Mouse (Mus musculus) kidney, postnatal 14 days (tissue): Measurements from ENCODE around the gene Coa3.

Experiments used
- DNase-seq: peaks from one replicate; pipeline ENCODE4 v3.0.0; 2022; ENCODE audit warnings: mixed read lengths

Gene Coa3

GRCm38 (mm10) chr11:101280837-101281236, 1.9 kb upstream of the Coa3 start:
- DNase-seq: no peak

DNA sequence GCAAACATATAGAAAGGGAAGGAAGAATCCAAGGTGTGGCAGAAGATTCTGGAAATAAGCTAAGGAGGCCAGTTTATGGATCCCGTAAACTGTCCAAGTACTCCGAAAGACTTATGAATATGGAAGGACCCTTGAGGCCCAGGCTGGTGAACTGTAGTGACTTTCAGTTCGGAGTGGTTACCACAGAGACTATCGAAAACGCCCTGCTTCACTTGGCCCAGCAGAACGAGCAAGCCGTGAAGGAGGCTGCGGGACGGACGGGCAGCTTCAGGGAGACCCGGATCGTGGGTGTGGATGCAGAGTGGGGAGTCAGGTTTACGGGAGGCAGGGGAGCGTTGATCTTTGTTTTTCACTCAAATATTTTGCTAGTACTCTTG, 267 bp upstream of the Coa3 start:
- no peak for DNase-seq

DNA sequence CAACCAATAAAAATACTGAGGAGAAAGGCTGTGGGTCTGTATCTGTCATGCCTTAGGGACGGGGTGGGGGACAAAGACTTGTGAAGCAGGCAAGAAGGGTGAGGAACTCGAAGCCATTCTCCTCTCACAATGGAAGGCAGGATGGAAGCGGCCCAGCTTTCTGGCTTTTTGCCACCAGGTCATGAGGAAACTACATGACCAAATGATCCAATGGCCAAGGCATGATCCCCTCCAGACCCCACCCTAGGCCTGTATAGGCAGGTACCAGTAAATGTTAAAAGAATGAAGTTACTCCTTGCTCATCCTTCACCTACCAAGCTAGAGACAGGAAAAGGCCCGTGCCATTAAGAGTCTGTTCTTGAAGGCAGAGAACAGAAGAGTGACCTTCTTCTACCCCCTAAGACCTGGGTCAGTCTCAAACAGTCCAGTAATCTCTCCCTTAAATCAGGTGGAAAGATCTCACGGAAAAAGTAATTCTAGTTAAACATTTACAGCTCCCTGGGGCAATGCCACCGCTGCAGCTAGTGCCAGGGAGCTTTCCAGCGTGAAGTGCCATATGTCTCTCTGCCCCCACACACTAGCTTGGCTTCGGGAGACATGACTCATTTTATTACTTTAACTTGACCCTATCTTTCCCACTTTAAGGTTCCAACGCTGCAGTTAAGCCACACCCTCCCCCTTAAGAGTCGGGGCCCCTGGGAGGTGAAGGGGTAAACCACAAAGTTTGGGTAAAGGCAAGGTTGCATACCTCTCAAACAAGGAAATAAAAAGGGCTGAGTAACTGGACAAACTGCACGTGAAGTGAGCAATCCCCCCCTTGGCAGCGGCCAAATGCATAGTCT, 1.3 kb downstream of the Coa3 start:
- peak; percentile 89 for DNase-seq

DNA sequence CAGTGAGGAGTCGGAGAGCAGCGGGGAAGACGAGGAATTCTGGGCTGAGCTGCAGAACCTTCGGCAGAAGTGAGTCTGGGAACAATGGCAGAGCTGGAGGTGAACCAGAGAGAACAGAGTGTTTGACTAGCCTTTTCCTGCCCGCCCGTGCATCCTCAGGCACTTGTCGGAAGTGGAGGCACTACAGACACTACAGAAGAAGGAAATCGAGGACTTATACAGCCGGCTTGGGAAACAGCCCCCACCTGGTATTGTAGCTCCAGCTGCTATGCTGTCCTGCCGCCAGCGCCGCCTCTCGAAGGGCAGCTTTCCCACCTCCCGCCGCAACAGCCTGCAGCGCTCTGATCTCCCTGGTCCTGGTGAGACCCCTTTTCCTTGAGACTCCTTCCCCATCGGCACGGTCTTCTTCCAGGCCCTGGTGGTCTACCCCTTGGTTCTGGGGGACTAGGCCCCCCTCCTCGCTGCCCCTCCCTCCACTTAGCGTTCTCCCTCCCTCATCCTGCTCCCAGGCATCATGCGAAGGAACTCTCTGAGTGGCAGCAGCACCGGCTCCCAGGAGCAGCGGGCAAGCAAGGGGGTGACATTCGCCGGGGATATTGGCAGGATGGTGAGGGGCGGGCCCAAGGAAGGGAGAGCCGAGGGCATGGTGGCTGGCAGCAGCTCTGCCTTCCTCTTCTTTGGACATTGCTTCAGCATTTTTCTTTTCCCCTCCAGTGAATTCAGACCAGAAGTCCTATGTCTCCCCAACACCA, 2.4 kb downstream of the Coa3 start:
- DNase-seq: no peak

DNA sequence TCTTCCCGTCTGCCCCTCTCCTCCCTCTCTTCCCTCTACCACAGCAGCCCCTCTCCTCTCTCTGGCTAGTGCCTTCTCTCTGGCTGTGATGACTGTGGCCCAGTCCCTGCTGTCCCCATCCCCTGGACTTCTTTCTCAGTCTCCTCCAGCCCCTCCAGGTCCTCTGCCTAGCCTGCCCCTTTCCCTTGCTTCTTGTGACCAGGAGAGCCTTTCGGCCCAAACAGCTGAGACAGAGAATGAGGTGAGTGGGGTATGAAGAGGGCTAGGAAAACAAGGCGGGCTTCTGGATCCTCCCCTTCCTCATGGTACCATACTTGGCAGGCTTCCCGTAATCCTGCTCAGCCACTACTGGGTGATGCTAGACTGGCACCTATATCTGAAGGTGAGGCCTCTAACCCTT, 3.6 kb downstream of the Coa3 start:
- DNase-seq: no peak

- DNase-seq: no peak
Observed at GRCm38 (mm10) chr11:101272446-101272845, 6.5 kb downstream of the Coa3 start.

DNA sequence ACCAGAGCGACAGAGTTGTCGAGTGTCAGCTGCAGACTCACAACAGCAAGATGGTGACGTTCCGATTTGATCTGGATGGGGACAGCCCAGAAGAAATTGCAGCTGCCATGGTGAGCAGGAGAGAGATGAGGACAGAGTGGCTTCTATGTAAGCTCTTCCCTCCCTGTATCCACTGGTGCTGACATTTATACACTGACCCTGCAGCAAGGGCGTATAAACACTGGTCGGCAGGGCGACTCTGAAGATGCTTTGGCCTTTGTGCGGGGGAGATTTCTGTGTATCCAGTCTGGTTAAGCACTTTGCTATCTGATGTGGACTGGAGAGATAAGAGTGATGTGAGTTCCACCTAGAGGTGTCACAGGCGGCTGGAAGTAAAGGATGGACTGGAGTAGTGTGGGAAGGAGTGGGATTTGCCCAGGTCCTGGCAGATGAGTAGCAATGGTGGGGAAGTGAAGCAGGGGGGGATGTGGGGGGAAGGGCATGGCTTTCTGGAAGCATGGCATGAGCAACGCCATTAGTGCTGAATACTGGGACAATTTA, 9.3 kb downstream of the Coa3 start:
- DNase-seq: no peak

- DNase-seq: no peak
Observed at GRCm38 (mm10) chr11:101265906-101266305, 13.0 kb downstream of the Coa3 start.

GRCm38 (mm10) chr11:101264954-101265471, 13.9 kb downstream of the Coa3 start:
- DNase-seq: no peak

- DNase-seq: no peak
Observed at GRCm38 (mm10) chr11:101263989-101264280, 15.0 kb downstream of the Coa3 start.

DNA sequence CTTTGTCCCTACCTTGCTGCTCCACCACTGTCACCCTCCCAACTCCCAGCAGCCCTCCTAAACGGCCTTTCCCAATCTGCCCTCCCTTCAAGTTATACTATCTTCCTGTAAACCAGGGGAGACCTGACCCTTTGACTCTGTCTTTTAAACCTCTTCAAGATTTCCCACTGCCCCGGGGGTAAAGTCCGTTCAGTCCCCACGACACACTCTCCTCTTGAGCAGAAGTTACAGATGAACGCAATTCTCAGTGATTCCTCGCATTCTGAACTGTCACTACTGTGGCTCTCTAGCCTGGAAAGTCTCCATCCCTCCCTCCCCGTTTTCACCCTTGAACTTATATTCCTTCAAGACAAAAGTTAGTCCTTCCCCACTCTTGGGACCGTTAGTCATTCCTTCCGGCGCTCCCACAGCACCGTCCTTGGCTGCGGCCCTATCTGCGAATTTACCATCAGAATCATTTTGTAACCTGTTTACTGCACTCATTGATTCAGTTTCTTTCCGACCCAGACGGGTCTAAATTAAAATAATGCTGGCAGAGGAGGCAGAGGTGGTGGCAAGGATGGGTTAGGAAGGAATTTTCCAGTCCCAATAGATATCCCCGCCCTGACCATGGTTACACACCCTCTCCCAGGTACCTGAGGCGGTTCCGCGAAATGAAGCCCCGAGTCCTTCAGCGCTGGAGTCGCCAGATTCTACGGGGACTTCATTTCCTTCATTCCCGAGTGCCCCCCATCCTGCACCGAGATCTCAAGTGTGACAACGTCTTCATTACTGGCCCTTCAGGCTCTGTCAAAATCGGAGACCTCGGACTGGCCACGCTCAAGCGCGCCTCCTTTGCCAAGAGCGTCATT, 15.6 kb downstream of the Coa3 start:
- no peak for DNase-seq

DNA sequence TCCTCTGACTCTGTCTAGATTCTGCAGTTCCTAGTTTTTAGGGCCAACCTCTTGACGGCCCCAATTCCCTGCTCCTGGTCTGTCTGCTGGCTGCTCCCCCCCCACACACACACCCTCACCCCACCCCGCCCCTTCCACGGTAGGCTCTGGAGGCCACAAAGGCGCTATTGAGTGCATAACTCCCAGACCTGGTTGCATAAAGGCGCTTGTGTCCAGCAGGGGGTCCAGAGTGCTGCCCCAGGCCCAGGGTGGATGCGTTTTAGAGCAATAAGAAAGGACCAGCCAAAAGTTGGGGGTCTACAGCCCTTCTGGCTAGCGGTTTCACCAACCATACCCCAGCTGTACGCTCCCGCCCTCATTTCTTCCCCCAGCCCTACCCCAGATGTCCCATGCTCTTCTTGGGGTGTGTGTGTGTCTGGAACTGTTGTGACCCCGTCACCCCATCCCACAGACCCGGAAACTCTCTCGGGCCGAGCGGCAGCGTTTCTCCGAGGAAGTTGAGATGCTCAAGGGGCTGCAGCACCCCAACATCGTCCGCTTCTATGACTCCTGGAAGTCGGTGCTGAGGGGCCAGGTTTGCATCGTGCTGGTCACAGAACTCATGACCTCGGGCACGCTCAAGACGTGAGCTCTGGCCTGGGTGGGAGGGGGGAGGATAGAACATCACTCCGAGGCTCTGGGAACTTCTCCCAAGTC, 16.5 kb downstream of the Coa3 start:
- no peak for DNase-seq

- no peak for DNase-seq
Observed at GRCm38 (mm10) chr11:101260826-101261380, 18.0 kb downstream of the Coa3 start.

- peak; percentile 89 for DNase-seq
Observed at GRCm38 (mm10) chr11:101259948-101260825, 18.7 kb downstream of the Coa3 start, which contains the start of gene Wnk4. TSS of gene Wnk4 (plus strand) at chr11:101260567.

GRCm38 (mm10) chr11:101259261-101259712, 19.6 kb downstream of the Coa3 start:
- DNase-seq: peak; percentile 72

- no peak for DNase-seq
Observed at GRCm38 (mm10) chr11:101255826-101256775, 22.8 kb downstream of the Coa3 start.

DNA sequence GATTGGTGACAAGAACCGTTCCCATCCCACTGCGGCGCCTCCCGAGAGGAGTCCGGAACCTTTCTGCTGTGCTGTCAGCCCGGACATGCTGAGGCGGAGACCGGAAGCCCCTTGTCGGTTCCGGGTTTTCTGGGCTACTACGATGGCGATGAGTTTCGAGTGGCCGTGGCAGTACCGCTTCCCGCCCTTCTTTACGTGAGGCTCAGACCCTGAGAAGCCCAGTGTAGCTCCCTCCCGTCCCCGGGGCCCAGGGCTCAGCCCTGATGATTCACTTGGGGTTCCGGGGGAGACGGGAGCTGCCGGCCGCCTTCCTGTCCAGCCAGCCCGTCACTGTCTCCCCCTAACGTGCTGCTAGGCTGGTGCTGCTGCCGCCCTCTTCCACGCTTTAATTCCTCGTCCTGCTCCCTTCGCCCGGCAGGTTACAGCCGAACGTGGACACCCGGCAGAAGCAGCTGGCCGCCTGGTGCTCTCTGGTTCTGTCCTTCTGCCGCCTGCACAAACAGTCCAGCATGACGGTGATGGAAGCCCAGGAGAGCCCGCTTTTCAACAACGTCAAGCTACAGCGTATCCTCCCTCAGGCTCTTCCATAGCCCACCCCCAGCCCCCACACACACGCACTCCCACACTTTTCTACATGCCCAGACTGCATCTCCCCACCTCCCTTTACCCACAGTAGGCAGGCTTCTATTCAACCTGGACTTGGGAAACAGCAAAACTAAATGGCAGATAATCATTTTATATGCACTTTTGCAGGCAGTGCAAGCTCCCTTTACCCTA, 25.1 kb downstream of the Coa3 start, which contains the start of gene Vps25:
Gene Vps25, plus strand, starts transcription at position 95 of the 777 bp plus-strand sequence.
- DNase-seq: peak; percentile 90

DNA sequence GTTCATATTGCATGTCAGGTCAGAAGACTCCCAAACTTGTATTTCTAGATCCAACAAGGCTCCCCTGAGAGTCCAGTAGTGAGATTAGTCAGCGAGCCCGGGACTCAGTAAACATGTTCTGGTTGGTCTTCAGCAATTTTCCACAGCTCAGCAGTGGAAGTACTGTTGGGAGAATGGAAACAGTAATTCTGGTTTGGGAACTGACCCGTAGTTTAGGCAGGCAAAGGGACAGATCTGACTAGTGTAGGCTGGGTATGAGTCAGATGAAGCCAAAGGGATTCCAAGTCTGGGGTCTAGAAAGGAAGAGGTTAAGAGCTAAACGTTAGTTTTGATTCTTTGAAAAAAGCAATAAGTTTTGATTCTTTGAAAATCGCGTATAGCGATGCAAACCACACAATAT, 26.0 kb downstream of the Coa3 start:
- DNase-seq: no peak

GRCm38 (mm10) chr11:101251031-101251430, 27.9 kb downstream of the Coa3 start:
- DNase-seq: peak; percentile 48
